Mouse (Mus musculus): ENCODE results near the gene Fxyd6. TPM values are rescaled to one million over a fixed set of nuclear protein-coding genes. Genes with fewer than 3 reads are reported as not detected.

Fxyd6 gene
- polyA plus RNA-seq, 1 experiment: not detected

DNA sequence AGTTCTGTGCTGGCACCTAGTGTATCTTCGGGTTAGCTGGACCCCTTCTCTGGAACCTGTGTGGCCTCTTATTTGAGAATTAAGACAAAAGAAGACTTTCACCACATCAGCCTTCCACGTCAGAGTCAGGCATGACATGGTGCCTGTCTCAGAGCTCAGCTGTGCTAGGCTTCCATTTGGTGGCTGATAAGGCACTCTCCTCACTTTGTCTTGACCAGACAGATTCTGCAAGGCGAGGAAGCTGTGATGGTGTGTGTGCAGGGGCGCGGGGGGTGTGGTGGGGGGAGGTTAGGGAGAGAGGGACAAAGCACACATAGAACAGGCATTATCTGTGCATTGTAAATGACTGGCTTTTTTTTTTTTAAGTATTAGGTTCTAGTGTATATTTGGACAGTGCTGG is 59.4 kb downstream of the Fxyd6 start:
- H3K4me3 ChIP-seq (ENCODE audit: insufficient read depth, low read depth, low read length): no peak overlapping the region
- 63% methylated on average over 5 of the region's 5 CpGs for WGBS

DNA sequence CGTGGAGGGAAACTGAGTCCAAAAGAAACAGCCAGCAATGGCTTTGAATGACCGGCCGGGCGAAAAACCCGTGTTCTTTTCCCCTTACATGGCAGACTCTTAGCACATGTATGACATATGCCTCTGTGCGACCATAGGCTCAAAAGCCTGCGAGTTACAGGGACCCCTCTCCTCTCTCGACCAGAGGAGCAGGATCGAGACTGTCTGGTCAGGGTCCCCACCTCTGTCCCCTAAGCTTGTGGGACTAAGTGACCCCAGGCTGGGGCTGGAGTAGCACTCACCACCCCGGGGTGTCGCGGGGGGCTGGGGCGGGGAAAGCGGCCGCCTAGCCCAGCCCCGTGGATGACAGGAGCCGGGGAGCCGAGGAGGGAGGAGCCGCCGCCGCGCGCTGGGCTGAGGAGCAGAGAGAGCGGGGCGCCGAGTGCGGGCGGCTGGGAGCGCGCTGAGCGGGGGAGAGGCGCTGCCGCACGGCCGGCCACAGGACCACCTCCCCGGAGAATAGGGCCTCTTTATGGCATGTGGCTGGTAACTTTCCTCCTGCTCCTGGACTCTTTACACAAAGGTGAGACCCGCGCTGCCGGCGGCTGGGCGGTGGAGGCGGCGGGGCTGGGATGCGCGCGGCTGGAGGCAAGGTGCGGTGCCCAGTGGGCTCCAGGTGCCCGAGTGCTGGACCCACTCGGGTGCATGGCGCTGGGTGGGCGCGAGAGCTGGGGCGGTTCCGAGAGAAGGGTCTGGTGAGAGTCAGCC is 60.1 kb downstream of the Fxyd6 start:
- Histone ChIP-seq H3K4me1 (ENCODE audit: control insufficient read depth, insufficient read depth, low read length) (peaks cover 18% of the 10 kb centered on the region), H3K4me3 (ENCODE audit: insufficient read depth, low read depth, low read length) (peak overlapping the region; percentile 92), H3K27ac (ENCODE audit: insufficient read depth, low read depth, low read length) (peak overlapping the region; percentile 60)
- TF ChIP-seq POLR2A (IDR thresholded peaks at IDR 0.05; ENCODE audit: insufficient read depth, low read depth, low read length) (peak; percentile 68), CTCF (IDR thresholded peaks at IDR 0.05; ENCODE audit: insufficient read depth, low read depth, low read length) (no peak)
- WGBS: 2% methylated on average over 52 of the region's 54 CpGs

More for the DNA sequence above, 59.4 kb downstream of the Fxyd6 start:
- no peak for TF ChIP-seq POLR2A (IDR thresholded peaks at IDR 0.05; ENCODE audit: insufficient read depth, low read depth, low read length)
- no peak for TF ChIP-seq CTCF (IDR thresholded peaks at IDR 0.05; ENCODE audit: insufficient read depth, low read depth, low read length)
- peaks cover 12% of the 10 kb centered on the region for H3K4me1 ChIP-seq (ENCODE audit: control insufficient read depth, insufficient read depth, low read length)
- no peak overlapping the region for H3K27ac ChIP-seq (ENCODE audit: insufficient read depth, low read depth, low read length)

DNA sequence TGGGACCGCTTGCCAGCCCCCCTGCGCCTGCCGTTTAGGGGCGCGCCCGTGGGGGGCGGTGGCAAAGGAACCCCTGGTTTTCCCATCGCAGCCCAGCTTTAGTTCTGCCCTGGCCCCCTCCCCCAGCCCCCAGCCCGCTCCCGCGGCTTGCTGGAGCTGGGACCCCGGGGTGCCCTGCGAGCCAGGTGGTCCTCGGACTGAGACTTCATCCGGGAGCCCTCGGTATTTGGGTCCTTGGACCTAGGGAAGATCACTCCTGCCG is 60.6 kb downstream of the Fxyd6 start:
- TF ChIP-seq CTCF (IDR thresholded peaks at IDR 0.05; ENCODE audit: insufficient read depth, low read depth, low read length) (no peak), POLR2A (IDR thresholded peaks at IDR 0.05; ENCODE audit: insufficient read depth, low read depth, low read length) (no peak)
- H3K27ac ChIP-seq (ENCODE audit: insufficient read depth, low read depth, low read length): peak overlapping the region; percentile 88
- H3K4me1 ChIP-seq (ENCODE audit: control insufficient read depth, insufficient read depth, low read length): peaks cover 20% of the 10 kb centered on the region
- 2% methylated on average over 17 of the region's 17 CpGs for WGBS
- H3K4me3 ChIP-seq (ENCODE audit: insufficient read depth, low read depth, low read length): peak overlapping the region; percentile 92

DNA sequence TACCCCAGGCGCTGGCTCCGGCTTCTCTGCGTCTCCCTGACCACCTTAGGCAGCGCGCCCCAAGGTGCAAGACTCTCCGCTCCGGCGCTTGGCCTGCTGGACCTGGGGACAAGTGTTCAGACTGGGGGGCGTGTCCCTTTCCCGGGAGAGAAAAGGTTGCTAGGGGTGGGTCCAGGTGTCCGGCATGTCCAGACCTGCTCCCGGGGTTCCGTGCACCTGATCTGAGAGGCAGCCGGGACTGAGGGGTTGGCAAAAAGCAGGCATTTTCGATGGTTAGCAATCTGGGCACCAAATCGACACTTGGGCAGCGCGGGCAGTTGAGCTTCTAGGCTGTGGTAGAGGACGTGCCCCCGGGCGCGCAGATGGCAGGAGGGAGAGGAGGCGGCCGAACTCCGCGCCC is 61.2 kb downstream of the Fxyd6 start:
- WGBS: 3% methylated on average over 26 of the region's 26 CpGs
- H3K4me1 ChIP-seq (ENCODE audit: control insufficient read depth, insufficient read depth, low read length): peaks cover 24% of the 10 kb centered on the region
- no peak for TF ChIP-seq POLR2A (IDR thresholded peaks at IDR 0.05; ENCODE audit: insufficient read depth, low read depth, low read length)
- TF ChIP-seq CTCF (IDR thresholded peaks at IDR 0.05; ENCODE audit: insufficient read depth, low read depth, low read length): no peak
- peak overlapping the region; percentile 92 for H3K4me3 ChIP-seq (ENCODE audit: insufficient read depth, low read depth, low read length)
- H3K27ac ChIP-seq (ENCODE audit: insufficient read depth, low read depth, low read length): peak overlapping the region; percentile 88

DNA sequence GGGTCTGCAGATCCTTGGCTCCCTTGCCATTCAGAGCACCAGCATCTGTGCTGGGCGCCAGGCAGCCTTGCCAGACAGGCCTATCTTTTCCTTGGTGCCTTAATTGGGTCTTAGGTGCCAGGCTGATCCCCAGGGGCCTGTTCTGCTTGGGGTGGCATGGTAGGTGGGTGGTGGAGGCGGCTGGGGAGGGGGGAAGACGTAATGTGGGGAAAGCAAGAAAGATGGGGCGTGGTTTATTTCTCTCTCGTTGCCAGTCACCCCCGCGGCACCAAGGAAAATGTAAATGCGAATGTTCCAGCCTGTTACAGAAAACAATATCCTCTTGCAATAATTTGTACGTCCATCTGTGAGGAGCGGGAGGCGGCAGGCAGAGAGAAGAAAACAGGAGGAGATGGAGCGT is 62.7 kb downstream of the Fxyd6 start:
- Histone ChIP-seq H3K4me1 (ENCODE audit: control insufficient read depth, insufficient read depth, low read length) (peaks cover 29% of the 10 kb centered on the region), H3K4me3 (ENCODE audit: insufficient read depth, low read depth, low read length) (peak overlapping the region; percentile 92), H3K27ac (ENCODE audit: insufficient read depth, low read depth, low read length) (peak overlapping the region; percentile 88)
- 13% methylated on average over 12 of the region's 12 CpGs for WGBS
- TF ChIP-seq CTCF (IDR thresholded peaks at IDR 0.05; ENCODE audit: insufficient read depth, low read depth, low read length) (no peak), POLR2A (IDR thresholded peaks at IDR 0.05; ENCODE audit: insufficient read depth, low read depth, low read length) (no peak)

DNA sequence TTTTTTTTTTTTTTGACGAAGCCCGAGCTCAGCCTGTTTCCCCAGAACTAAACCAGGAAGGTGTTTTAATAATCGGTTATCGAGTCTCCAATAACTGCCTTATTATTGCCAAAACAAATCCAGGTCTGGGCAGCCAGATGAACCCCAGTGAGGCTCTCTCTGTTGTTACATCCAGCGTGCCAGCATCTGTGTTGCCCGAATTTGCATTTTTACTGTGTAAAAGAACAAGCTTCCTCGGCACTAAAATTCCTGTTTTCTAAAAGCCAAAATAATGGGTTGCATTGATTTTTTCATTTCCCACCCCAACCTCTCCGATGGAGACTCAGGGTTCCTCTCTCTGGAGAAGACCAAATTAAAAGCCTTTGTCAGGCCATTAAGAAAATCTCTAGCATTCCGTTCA is 63.1 kb downstream of the Fxyd6 start:
- no peak for TF ChIP-seq POLR2A (IDR thresholded peaks at IDR 0.05; ENCODE audit: insufficient read depth, low read depth, low read length)
- no peak for TF ChIP-seq CTCF (IDR thresholded peaks at IDR 0.05; ENCODE audit: insufficient read depth, low read depth, low read length)
- H3K4me1 ChIP-seq (ENCODE audit: control insufficient read depth, insufficient read depth, low read length): peaks cover 31% of the 10 kb centered on the region
- peak overlapping the region; percentile 11 for H3K4me3 ChIP-seq (ENCODE audit: insufficient read depth, low read depth, low read length)
- peak overlapping the region; percentile 88 for H3K27ac ChIP-seq (ENCODE audit: insufficient read depth, low read depth, low read length)
- 15% methylated on average over 9 of the region's 9 CpGs for WGBS

DNA sequence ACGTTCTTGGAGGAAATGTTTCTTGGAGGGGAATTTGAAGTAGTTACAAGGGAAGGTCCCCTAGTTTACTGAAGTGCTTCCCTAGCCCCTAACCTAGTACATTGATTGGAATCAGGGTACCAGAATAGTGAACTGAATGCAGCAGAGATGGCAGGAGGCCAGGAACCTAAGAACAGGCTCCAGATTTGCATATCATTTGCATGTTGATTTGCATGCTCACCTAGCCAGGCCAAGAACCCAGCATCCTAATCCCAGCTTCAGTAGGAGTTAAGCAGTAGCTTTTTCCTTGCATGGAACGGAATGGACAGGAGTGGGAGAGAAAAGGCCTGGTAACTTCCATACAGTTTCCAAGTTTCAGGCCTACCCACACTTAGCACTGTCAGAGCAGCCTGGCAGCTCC is 64.2 kb downstream of the Fxyd6 start:
- Histone ChIP-seq H3K4me1 (ENCODE audit: control insufficient read depth, insufficient read depth, low read length) (peaks cover 33% of the 10 kb centered on the region), H3K4me3 (ENCODE audit: insufficient read depth, low read depth, low read length) (no peak overlapping the region), H3K27ac (ENCODE audit: insufficient read depth, low read depth, low read length) (peak overlapping the region; percentile 88; the same call in 1 of the 2 replicates)
- no peak for TF ChIP-seq POLR2A (IDR thresholded peaks at IDR 0.05; ENCODE audit: insufficient read depth, low read depth, low read length)
- no peak for TF ChIP-seq CTCF (IDR thresholded peaks at IDR 0.05; ENCODE audit: insufficient read depth, low read depth, low read length)
- 39% methylated on average over 2 of the region's 2 CpGs for WGBS

DNA sequence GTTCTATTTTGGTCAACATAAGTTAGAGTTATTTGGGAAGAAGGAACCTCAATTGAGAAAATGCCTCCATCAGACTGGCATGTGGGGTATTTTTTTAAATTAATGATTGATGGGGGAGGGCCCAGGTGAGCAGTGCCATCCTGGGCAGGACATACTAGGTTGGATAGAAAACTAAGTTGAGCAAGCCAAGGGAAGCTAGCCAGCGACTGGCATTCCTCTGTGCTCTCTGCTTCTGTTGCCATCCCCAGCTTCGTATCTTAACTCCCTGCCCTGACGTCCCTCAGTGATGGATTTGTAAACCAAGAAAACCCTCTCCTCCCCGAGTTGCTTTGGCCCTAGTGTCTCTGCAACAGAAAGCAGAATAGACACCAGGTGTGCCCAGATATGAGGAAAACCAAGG is 69.0 kb downstream of the Fxyd6 start:
- peak overlapping the region; percentile 38; the same call in 1 of the 2 replicates for H3K27ac ChIP-seq (ENCODE audit: insufficient read depth, low read depth, low read length)
- TF ChIP-seq CTCF (IDR thresholded peaks at IDR 0.05; ENCODE audit: insufficient read depth, low read depth, low read length) (no peak), POLR2A (IDR thresholded peaks at IDR 0.05; ENCODE audit: insufficient read depth, low read depth, low read length) (no peak)
- H3K4me1 ChIP-seq (ENCODE audit: control insufficient read depth, insufficient read depth, low read length): peaks cover 49% of the 10 kb centered on the region
- H3K4me3 ChIP-seq (ENCODE audit: insufficient read depth, low read depth, low read length): no peak overlapping the region
- 65% methylated on average over 4 of the region's 4 CpGs for WGBS

DNA sequence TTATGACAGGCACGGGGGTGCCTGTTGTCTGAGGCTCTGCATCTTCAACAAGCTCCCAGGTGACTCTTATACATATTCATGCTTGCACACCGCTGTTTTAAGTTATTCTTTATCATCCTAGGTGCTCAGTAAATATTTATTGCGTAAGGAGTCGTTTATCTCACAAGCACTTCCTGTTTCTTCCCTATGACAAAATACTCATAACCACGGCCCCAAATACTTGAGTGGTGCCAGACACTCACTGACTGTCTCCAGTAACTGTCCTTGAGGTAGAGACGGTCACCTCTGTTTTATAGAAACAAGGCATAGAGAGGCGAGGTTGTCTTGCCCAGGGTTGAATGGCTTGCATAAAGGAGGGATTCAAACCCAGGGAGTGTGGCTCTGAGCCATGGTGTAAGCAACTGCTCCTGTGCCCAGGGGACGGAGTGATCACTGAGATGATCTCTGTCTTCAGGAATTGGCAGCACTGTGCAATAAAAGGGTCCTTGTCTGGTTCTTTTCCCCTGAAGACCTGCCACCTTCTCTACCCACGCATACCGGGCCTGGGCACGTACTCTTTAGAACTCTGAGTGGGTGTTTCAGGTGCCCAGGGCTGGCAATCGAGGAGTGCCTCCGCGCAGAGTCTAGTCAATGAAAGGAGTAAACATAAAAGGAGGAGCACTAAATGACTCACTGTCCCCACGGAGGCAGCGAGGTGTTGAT is 70.2 kb downstream of the Fxyd6 start:
- 56% methylated on average over 16 of the region's 16 CpGs for WGBS
- peaks cover 51% of the 10 kb centered on the region for H3K4me1 ChIP-seq (ENCODE audit: control insufficient read depth, insufficient read depth, low read length)
- TF ChIP-seq CTCF (IDR thresholded peaks at IDR 0.05; ENCODE audit: insufficient read depth, low read depth, low read length): no peak
- TF ChIP-seq POLR2A (IDR thresholded peaks at IDR 0.05; ENCODE audit: insufficient read depth, low read depth, low read length): no peak
- no peak overlapping the region for H3K4me3 ChIP-seq (ENCODE audit: insufficient read depth, low read depth, low read length)
- H3K27ac ChIP-seq (ENCODE audit: insufficient read depth, low read depth, low read length): no peak overlapping the region; the same call in 1 of the 2 replicates

All from olfactory bulb, adult 2 months (tissue).